ENCODE assay signal across 17 mouse cellular contexts in the genomic region with DNA sequence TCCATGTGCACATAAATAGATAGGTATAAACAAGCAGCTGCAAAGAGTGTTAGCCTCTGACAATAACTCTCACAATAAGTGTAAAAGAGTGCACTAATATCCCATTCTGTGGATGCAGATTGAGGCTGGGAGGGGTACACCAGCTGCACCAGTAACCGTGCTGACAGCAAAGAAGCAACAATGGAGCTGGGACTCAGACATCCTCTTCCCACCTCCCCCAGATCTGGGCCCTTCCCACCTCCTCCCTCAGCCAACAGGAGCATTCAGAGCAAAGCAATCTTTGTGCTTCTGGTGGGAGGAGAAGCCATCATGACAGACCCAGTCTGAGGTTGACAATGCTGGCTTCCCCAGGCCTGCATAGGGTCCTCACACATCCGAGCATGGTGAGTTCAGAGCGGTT.
"Had no signal": no experiment of that assay in that cellular context is flagged by ENCODE, and none has a peak within 500 bp of the region (broad histone marks: within the 10 kb centered on the region; RNA-seq: fewer than 3 reads in every experiment).

No protein-coding gene starts in this region.

- H3K4me2 ChIP-seq: kidney, embryonic 15.5 days; limb, embryonic 13.5 days; liver, embryonic 12.5 days; liver, embryonic 15.5 days; lung, embryonic 15.5 days; midbrain, embryonic 13.5 days had no signal

- DNase-seq: kidney, postnatal 10 days; kidney, postnatal 36 days; liver; lung, adult 18-20 months; lung, postnatal 10 days; lung, postnatal 36 days; thymus, adult 18-20 months; thymus, postnatal 36 days had no signal

- H3K4me1 ChIP-seq: kidney, embryonic 15.5 days; limb, embryonic 10.5 days; limb, embryonic 13.5 days; liver, embryonic 12.5 days; liver, embryonic 15.5 days; lung, embryonic 15.5 days; megakaryocyte, embryonic 14.5 days; midbrain, embryonic 13.5 days had no signal

- H3K27ac ChIP-seq: kidney, embryonic 15.5 days; limb, embryonic 10.5 days; limb, embryonic 13.5 days; liver, embryonic 12.5 days; liver, embryonic 15.5 days; lung, embryonic 15.5 days; midbrain, embryonic 10.5 days; midbrain, embryonic 13.5 days had no signal

- H3K36me3 ChIP-seq: kidney, embryonic 15.5 days; limb, embryonic 10.5 days; limb, embryonic 13.5 days; liver, embryonic 12.5 days; liver, embryonic 15.5 days; lung, embryonic 15.5 days; midbrain, embryonic 10.5 days; midbrain, embryonic 13.5 days had no signal

- H3K4me3 ChIP-seq: kidney, embryonic 15.5 days; limb, embryonic 10.5 days; limb, embryonic 13.5 days; liver, embryonic 12.5 days; liver, embryonic 15.5 days; lung, embryonic 15.5 days; megakaryocyte, embryonic 14.5 days; midbrain, embryonic 10.5 days; midbrain, embryonic 13.5 days had no signal

- H3K9ac ChIP-seq: kidney, embryonic 15.5 days; limb, embryonic 13.5 days; liver, embryonic 12.5 days; liver, embryonic 15.5 days; lung, embryonic 15.5 days; midbrain, embryonic 13.5 days had no signal

- H3K9me3 ChIP-seq: kidney, embryonic 15.5 days; limb, embryonic 10.5 days; limb, embryonic 13.5 days; liver, embryonic 12.5 days; liver, embryonic 15.5 days; lung, embryonic 15.5 days; midbrain, embryonic 10.5 days; midbrain, embryonic 13.5 days had no signal

- ATAC-seq: liver, embryonic 12.5 days; midbrain, embryonic 13.5 days had no signal

- H3K27me3 ChIP-seq: kidney, embryonic 15.5 days; limb, embryonic 13.5 days; liver, embryonic 12.5 days; liver, embryonic 15.5 days; lung, embryonic 15.5 days; megakaryocyte, embryonic 14.5 days; midbrain, embryonic 13.5 days had no signal
